Mouse (Mus musculus): Measurements from ENCODE around the gene Eral1. TPM values are rescaled to one million over a fixed set of nuclear protein-coding genes. Genes with fewer than 3 reads are reported as not detected.
"Not testable (repeated sequence)": the region's sequence is repeated elsewhere in the genome, so short reads cannot be mapped to it uniquely, and the experiment has no call there.

The Eral1 gene
- total RNA-seq, 1 experiment from 2014 or later: 36.0 TPM

DNA sequence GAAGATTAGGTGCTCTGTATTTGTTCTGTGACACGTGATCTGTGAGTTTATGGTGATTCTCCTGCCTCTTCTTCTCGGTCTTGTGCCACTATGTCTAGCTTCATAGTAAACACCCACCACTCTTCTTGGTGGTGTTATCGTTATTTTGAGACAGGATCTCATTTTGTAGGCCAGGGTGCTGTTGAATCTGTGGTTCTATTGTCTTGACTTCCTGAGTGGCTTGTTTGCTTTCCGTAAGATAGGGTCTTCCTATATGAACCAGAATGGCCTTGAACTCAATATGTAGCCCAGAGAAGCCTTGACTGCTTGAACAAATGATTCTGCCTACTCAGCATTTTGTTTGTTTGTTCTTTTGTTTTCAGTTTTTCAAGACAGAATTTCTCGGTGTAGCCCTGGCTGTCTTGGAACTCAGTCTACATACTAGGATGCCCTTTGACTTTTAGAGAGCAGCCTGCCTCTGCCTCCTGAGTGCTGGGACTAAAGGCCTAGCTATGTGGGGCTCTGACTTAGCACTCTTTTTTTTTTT lies 7.6 kb upstream of the Eral1 start:
- DNase-seq: no peak

DNA sequence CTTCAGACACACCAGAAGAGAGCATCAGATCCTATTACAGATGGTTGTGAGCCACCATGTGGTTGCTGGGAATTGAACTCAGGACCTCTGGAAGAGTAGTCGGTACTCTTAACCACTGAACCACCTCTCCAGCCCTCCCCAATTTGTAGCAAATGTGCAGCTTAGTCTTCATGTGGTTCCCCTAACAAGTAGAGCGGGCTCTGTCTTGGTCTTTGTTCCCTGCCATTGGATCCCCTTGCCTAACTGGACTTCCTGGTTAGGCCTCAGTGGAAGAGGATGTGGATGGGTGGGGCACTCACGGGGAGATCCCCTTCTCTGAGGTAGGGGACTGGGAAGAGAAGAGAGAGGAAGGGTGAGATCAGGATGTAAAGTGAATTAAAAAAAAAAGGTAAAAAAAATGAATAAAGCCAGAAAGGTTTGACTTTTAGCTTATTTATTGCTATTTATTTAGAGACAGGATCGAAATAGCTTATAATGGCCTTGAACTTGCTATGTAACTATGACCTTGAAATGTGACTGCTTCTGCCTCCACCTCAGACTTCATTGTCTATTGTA lies 6.8 kb upstream of the Eral1 start:
- no peak for DNase-seq

DNA sequence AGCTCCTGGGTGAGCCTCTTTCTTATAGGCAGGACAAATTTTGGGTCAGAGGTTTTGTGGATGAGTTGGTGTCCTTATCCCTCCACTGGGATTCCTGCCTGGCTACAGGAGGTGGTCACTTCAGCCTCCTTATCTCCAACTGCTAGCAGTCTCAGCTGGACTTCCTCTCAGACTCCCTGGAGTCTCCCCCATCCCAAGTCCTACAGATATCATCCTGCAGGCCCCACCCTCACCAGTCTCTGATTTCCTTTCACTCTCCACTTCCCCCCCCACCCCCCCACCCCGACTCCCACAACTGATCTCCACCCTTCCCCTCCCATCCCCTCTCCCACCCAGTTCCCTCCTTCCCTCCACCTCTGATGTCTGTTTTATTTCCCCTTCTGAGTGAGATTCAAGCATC lies 3.4 kb upstream of the Eral1 start:
- no peak for DNase-seq

DNA sequence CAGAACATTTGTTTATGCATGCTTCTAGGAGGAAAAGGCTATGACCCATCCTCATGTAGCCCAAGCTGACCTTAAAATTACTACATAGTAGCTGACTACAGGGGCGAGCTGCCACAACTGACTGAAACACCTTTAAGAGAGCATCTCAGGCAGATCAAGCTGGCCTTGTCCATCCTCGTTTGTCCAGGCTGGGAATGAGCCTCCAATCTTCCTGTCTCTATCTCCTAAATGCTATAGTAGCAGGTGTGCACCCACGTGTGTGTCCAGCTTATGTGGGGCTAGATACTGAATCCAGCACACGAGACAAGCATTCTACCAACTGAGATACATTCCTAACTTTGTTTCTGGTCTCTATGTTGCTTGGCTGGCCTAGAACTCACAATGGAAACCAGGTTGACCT lies 5.5 kb downstream of the Eral1 start:
- DNase-seq: no peak

DNA sequence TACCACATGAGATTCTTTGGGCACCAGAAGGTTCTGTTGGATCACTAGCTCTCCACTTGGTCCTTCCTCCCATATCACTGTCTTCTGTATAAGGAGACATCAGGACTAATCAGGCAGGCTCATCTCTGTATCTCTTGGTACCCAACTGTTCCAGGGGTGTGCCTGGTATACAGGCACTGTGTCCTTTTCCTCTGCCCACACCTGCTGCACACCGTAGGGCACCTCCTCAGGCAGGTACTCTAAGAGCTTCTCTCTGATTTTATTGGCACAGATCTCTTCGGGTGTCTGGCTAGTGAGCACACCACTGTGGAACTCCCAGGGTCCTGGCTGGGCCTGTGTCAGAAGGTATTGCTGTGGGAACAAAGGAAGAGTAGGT lies 5.9 kb downstream of the Eral1 start:
- no peak for DNase-seq

DNA sequence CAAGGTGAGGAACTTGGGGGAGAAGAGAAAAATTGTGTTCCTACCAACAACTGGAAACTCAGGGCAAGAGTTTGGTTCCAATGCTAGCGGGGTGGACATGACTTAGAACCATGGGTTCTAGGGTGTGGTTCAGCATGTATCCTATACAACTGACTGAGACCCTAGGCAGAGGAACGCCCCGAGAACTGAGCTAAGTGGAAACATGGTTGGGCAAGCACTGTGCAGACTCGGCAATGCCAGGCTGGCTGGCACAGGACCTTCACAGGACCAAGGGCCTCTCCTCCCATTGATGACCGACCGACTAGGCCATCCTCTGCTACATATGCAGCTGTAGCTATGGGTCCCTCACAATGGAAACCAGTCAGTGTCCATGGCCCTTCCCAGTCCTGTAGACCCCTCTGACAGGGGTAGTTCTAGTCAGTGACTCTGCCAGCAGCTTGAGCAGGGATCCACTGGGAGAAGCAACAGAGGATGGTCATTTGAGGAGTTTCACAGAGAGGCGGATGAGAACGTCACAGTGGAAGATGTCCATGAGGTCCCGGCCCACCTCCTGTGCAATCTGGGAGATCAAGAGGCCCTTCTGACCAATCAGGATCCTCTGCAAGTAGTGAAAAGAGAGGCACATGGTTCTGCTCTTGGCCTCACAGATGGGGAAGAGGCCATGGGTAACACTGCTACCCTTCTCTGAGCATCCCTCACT lies 6.5 kb downstream of the Eral1 start:
- no peak for DNase-seq

DNA sequence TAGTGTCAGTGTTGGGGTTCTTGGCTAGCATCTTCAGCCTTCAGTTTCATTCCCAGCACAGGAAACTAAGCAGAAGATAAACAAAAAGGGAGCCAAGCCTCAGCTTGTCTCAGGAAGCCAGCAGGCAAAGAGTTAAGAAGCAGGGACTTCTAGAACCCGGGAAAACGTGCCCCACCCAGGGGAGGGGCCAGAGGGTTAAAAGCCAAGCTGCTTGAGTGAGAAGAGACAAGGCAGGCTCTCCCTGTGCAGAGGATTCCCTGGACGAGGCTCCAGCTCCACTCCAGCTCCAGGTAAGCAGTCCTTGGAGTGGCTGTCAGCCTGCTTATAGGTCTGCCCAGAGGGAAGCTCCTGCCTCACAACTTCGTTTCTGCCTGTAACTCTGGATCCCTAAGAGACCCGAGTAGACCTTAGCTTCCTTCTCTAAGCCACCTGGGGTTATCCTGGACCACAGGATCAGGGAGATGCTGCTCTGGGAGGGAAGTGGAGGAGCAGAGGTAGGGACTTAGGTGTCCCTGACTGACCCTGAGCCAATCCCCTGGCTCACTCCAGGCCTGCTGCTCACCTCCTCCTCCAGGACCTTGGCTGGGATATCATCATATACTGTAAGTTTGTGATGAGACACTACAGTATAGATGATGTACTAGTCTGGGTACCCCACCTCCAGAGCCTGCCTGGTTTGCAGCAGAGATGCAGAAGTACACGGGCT lies 7.6 kb downstream of the Eral1 start:
- no peak for DNase-seq

DNA sequence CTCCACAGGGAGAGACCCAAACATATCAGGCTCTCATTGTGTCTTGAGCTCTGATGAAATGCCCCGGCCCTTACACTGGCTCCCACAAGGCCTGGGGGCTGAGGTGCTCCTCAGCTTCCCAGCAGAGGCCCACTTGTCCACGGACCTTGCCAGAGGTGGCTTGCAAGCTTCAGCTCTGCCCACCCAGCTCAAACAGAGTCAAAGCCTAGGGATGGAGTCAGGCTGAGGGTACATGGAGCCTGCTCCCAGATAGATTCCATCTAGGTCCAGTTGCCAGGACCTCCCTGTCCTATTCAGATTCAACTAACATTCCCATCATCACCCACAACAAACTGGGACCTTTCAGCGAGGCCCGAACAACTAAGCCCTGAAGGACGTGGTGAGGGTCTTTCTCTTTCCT lies 8.2 kb downstream of the Eral1 start:
- no peak for DNase-seq

DNA sequence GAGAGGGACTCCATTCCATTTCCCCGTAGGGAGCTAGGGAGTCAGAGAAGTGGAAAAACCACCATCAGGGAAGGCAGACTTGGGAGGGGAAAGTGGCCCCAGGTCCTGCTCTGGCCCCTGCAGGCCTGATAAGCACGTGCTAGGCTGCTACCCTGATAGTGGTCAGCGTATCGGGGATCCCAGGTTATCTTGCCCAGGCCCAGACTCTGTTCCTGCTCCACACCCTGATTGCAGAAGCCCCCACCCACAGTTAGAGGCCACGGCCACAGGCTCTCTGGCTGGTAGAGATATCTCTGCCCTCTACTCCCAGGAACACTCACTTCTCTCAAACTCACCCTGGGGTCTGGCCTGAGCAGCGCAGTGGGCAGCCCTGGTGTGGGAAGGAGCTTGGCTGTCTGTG lies 10.5 kb downstream of the Eral1 start:
- DNase-seq: no peak

DNA sequence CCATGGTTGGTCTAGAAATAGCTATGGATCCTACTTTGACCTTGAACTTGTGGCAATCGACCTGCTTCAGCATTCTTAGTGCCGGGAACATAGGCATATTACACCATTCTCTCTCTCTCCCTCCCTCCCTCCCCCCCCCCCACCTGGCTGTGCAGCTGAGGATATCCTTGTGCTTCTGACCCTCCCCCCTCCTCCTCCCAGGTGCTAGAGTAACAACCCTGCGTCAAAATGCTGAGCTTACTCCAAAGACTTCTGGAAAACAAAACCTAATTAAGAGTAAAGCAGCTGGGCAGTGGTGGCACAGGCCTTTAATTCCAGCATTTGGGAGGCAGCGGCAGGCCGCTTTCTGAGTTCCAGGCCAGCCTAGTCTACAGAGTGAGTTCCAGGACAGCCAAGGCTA lies 11.1 kb downstream of the Eral1 start:
- no peak for DNase-seq

DNA sequence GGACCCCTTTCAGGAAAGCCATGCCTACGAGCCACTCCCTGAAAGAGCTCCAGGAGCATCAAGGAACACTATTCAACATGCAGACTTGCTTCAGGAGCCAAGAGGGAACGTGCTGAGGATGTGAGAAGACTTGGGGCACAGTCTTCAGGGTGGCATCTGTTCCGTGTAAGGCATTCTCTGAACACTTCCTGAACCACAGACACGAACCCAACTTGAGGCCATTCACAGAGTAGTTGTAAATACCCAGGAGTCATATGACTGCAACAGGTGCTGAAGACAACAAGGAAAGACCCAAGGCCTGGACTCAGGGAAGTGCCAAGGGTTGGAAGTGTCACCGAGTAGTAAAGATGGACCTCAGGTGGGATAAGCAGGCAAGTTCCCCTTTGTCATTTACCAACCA lies 12.6 kb downstream of the Eral1 start:
- DNase-seq: no peak

DNA sequence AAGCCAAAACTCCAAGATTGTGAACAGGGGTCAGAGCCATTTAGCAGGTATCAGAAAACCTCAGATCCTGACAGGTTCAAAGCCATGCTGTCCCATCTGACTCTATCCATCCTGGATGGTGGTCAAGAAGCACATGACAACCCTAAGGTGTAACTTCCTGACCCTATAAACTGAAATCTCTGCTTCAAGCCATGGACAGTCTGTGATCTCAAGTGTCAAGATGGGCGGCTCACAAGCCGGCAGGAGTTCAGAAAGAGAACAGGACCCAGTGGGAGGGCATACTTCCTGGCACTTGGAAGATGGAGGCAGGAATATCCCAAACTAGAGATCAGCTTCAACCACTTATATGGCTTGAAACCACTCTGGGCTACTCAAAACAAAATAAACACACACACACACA lies 13.5 kb downstream of the Eral1 start:
- no peak for DNase-seq

DNA sequence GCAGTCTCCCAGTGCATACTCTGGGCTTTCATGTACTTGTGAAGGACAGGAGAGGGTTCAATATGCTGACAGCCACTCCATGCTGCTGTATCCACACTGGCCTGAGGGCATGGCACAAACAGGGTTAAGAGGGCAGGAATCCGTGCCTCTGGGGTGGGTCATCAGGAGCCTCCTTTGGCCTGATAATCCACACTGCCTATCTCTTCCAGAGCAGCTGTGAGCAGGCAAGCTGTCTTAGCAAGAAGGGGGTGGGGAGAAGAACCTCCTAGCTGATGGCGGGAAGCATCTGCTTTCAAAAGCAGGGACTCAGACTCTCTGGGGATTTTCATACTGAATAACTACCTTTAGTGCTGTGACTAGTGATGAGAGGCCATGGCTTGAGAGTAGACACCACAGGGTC lies 14.3 kb downstream of the Eral1 start:
- DNase-seq: no peak

DNA sequence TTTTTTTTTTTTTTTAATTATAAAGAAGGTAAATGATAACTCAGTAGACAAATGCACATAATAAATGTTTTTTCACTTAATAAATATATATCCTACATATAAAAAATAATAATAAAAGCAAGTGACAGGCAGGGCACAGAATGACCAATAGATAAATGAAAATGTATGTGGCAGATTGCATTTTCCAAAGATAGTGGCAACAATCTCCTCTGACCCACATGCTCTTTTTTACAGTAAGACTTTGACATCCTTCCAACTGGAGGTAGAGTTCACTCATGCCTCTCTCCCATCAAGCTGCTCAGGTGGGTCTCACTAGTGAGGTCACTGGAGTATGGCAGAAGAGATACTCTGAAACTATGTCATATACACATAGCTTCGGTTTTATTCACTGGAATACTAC lies 17.6 kb downstream of the Eral1 start:
- DNase-seq: no peak

DNA sequence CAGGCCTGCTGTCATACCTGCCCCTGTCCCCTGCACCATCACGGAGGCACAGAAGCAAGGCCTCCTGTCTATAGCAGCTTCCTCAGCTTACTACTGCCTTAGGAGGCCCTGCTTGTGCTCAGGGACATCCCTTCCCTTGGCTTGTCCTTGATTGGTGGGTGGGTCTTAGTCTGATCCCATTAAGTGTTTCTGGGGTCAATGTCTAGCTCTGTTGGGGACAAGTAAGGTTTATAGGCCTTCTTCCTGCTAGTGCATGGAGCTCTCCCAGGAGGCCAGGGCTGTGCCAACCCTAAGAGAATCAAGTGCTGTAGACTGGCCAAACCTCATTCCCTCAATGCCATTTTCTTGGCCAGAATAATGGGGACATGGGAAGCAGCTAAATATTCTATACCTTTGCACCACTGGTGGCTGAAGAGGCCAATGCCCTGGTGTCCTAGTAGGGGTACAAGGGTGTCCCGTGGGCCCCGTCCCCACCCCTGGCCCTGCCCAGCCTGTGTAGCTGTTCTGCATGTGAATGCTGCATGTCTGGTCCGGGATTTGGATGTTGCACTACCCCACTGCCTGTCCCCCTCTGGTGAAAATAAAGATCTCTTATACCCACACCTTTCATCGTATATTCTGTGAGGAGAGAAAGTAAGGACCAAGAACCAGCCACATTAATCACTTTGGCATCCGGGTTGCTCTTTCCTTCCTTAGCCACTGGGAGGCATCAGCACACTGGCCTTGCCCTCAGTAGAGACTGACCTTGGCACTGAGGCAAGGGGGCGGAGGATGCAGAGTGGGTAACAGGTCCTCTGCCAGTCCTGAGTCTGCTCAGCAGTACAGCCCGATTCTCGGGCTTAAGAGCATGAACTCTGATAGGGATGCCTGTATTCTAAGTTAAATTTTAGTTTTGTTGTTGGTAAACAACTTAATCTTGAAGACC lies 20.1 kb downstream of the Eral1 start:
- peak; percentile 78 for DNase-seq

DNA sequence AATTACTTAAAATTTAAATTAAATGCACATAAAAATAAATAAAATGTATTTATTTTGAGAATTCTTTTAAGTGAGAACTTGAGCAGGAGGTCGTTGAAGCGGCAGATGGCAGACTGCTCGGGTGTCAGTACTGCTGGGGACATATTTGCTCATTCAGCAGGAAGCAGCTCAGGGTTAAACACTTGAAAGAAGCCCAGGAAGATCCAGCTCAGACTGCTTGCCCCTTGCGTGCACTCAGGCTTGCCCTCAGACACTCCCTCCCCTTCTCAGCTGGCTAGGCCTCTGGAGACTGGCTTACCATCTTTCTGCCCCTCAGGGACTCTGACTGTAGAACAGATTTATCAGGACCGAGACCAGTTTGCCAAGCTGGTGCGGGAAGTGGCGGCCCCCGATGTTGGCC lies 23.2 kb downstream of the Eral1 start:
- DNase-seq: no peak

DNA sequence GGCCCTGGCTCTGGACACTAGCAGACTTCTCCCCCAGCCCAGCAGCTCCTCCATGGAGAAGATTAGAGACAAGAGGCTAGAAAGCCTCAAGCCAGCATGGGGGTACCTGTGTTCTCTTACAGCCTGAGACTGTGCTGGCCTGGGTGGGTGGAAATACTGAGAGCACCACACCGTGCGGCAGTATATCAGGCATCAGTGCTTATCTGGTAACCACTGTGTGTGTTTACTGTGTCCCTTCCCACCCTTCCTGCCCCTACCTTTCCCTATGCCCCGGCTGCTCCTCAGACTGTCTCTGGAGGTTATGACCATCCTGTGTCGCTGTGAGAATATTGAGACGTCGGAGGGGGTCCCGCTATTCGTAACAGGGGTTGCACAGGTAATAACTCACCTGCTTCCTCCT lies 27.1 kb downstream of the Eral1 start:
- no peak for DNase-seq

DNA sequence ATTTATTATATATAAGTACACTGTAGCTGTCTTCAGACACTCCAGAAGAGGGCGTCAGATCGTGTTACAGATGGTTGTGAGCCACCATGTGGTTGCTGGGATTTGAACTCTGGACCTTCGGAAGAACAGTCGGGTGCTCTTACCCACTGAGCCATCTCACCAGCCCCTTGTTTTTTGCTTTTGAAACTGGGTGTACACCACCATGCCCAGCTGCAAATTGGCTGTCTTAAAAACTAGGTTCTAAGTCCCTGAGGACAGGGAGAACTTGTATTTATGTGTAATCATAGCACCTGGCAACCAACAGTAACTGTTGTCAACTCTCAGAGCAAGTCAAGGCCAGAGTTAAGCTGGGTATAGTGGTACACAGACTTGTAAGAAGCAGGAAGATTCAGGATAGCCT lies 31.5 kb downstream of the Eral1 start:
- not testable (repeated sequence) for DNase-seq

DNA sequence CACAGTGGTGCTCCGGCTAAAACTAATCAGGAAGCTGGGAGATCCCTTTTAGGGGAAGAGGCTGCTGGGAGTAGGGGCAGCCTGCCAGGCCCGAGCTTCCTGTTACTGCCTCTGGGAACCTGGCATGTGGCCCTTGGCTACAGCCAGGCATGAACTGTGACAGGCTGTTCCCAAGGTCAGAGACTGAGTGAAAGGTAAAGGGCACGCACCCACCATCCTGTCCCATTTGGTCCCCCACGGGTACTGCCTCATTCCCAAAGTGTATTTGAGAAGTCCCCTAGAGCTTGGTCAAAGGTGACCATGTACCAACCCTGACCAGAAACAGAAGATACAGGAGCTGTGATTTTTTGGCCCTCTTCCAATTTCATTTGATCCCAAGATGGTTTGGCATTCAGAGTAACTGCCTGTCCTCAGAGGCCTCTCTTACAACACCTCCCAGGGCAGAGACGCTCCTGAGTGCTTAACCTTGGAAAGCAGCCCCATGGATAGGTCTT lies 35.4 kb downstream of the Eral1 start:
- peak; percentile 90 for DNase-seq

DNA sequence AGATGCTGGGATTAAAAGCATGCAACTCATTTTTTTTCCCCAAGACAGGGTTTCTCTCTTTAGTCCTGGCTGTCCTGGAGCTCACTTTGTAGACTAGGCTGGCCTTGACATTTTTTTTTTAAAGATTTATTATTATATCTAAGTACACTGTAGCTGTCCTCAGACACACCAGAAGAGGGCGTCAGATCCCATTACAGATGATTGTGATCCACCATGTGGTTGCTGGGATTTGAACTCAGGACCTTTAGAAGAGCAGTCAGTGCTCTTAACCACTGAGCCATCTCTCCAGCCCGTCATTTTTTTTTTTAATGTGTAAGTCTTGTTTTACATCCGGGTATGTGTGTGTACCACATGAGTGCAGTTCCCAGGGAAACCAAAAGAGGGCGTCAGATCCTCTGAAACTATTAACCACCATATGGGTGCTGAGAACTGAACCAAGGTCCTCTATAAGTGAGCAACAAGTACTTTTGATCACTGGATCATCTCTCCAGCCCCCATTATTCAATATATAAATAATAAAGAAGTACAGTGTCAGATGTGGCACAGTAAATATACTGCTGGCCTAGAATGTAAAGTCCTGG lies 37.8 kb downstream of the Eral1 start:
- not testable (repeated sequence) for DNase-seq

DNA sequence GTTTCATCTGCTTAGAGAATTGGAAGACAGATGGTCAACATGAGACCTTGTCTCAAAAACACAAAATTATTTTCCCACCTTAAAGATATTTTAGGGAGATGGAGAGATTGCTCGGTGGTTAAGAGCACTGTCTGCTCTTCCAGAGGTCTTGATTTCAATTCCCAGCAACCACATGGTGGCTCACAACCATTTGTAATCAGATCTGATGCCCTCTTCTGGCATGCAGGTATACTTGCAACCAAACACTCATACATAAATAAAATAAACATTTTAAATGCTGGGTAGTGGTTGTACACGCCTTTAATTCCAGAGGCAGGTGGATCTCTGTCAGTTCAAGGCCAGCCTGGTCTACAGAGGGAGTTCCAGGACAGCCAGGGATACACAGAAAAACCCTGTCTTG lies 39.3 kb downstream of the Eral1 start:
- no peak for DNase-seq
